Mouse (Mus musculus) embryonic facial prominence, embryonic 11.5 days (tissue): ENCODE measurements at regions not wholly inside any gene's neighbourhood (a gene's known extent, or its start where the extent isn't known, plus 50 kb on each side); places are given as distances from the start of the nearest gene placed in this dataset.

Experiments used
- ATAC-seq: fragments of 200-750 bp; cut with Nextera tagmentation; replicated peaks from 2 replicates; pipeline ENCODE4 v1.8.0; 2017; ENCODE audit warnings: low read depth; ENCODE audit not compliant: insufficient number of reproducible peaks, low FRiP score, low TSS enrichment
- DNase-seq: peaks from one replicate; pipeline ENCODE4 v3.0.0-alpha.2; 2015; ENCODE audit warnings: low spot score
- H3K27ac ChIP-seq: fragments of 300-500 bp; sonication (generic); replicated peaks from 2 replicates; pipeline ENCODE4 v1.5.1; 2014; ENCODE audit warnings: mild to moderate bottlenecking, low read depth, low read length, control low read depth
- H3K27me3 ChIP-seq: fragments of 300-500 bp; sonication (generic); 2 replicates; pipeline ENCODE4 v1.6.1; 2014; ENCODE audit warnings: mild to moderate bottlenecking, low read length, moderate library complexity, mixed read lengths; ENCODE audit not compliant: control insufficient read depth, insufficient read depth
- H3K36me3 ChIP-seq: fragments of 300-500 bp; sonication (generic); replicated peaks from 2 replicates; pipeline ENCODE4 v1.6.1; 2014; ENCODE audit warnings: low read depth, mild to moderate bottlenecking, low read length, moderate library complexity, mixed read lengths; ENCODE audit not compliant: control insufficient read depth, insufficient read depth
- H3K4me1 ChIP-seq: fragments of 300-500 bp; sonication (generic); 2 replicates; pipeline ENCODE4 v1.6.1; 2014; ENCODE audit warnings: low read length, mixed read lengths; ENCODE audit not compliant: control insufficient read depth, insufficient read depth
- H3K4me2 ChIP-seq: fragments of 300-500 bp; sonication (generic); 2 replicates; pipeline ENCODE4 v1.6.1; 2014; ENCODE audit warnings: low read depth, mild to moderate bottlenecking, control low read depth, low read length, moderate library complexity
- H3K4me3 ChIP-seq: fragments of 300-500 bp; sonication (generic); 2 replicates; pipeline ENCODE4 v1.5.1; 2014; ENCODE audit warnings: low read depth, low read length, control low read depth
- H3K9ac ChIP-seq: fragments of 300-500 bp; sonication (generic); replicated peaks from 2 replicates; pipeline ENCODE4 v1.6.1; 2014; ENCODE audit warnings: mild to moderate bottlenecking, control low read depth, low read length
- H3K9me3 ChIP-seq: fragments of 300-500 bp; sonication (generic); replicated peaks from 2 replicates; pipeline ENCODE4 v1.6.1; 2016; ENCODE audit warnings: mild to moderate bottlenecking, low read length, inconsistent platforms, mixed read lengths; ENCODE audit not compliant: control insufficient read depth
- WGBS: fragments of 180-500 bp; shearing (Covaris S2); extraction: QIAGEN DNeasy Blood & Tissue Kit; methylation state at CpG from one replicate; pipeline ENCODE4 v1.1.7; 2014; 5-methylcytosine and 5-hydroxymethylcytosine counted together

GRCm38 (mm10) chr10:26434586-26434985 is 58.8 kb upstream of the L3mbtl3 start:
- no peak overlapping the region for H3K4me3 ChIP-seq
- H3K9me3 ChIP-seq: no peaks in the 10 kb centered on the region
- H3K36me3 ChIP-seq: no peaks in the 10 kb centered on the region
- no peaks in the 10 kb centered on the region for H3K27me3 ChIP-seq
- WGBS: 88% methylated on average over 11 of the region's 11 CpGs
- no peaks in the 10 kb centered on the region for H3K4me1 ChIP-seq
- no peak overlapping the region for H3K9ac ChIP-seq
- DNase-seq (no peak), ATAC-seq (no peak)
- H3K4me2 ChIP-seq: no peak overlapping the region
- H3K27ac ChIP-seq: no peak overlapping the region

GRCm38 (mm10) chr10:26440720-26441119 is 64.9 kb upstream of the L3mbtl3 start:
- Histone ChIP-seq H3K9me3 (no peaks in the 10 kb centered on the region), H3K9ac (no peak overlapping the region), H3K4me2 (no peak overlapping the region), H3K27me3 (no peaks in the 10 kb centered on the region), H3K27ac (no peak overlapping the region), H3K36me3 (no peaks in the 10 kb centered on the region), H3K4me3 (no peak overlapping the region), H3K4me1 (no peaks in the 10 kb centered on the region)
- 91% methylated on average over 1 of the region's 1 CpGs for WGBS
- DNase-seq (no peak), ATAC-seq (no peak)

- ATAC-seq (no peak), DNase-seq (peak; percentile 22)
- H3K36me3 ChIP-seq: no peaks in the 10 kb centered on the region
- no peak overlapping the region for H3K9ac ChIP-seq
- no peaks in the 10 kb centered on the region for H3K4me1 ChIP-seq
- no peaks in the 10 kb centered on the region for H3K9me3 ChIP-seq
- H3K4me3 ChIP-seq: no peak overlapping the region
- no peak overlapping the region for H3K4me2 ChIP-seq
- 42% methylated on average over 4 of the region's 4 CpGs for WGBS
- H3K27me3 ChIP-seq: no peaks in the 10 kb centered on the region
- no peak overlapping the region for H3K27ac ChIP-seq
Observed at GRCm38 (mm10) chr10:26484311-26484710, 108.5 kb upstream of the L3mbtl3 start.

- no peaks in the 10 kb centered on the region for H3K27me3 ChIP-seq
- H3K9ac ChIP-seq: no peak overlapping the region
- WGBS: 89% methylated on average over 5 of the region's 5 CpGs
- no peaks in the 10 kb centered on the region for H3K36me3 ChIP-seq
- no peak overlapping the region for H3K4me3 ChIP-seq
- no peak overlapping the region for H3K27ac ChIP-seq
- no peak for DNase-seq
- ATAC-seq: no peak
- no peaks in the 10 kb centered on the region for H3K9me3 ChIP-seq
- H3K4me2 ChIP-seq: no peak overlapping the region
- H3K4me1 ChIP-seq: no peaks in the 10 kb centered on the region
Observed at GRCm38 (mm10) chr10:26491351-26491750, 115.6 kb upstream of the L3mbtl3 start.

GRCm38 (mm10) chr10:26492146-26492545 is 116.4 kb upstream of the L3mbtl3 start:
- Histone ChIP-seq H3K4me2 (no peak overlapping the region), H3K9ac (no peak overlapping the region), H3K27ac (no peak overlapping the region), H3K4me3 (no peak overlapping the region), H3K4me1 (no peaks in the 10 kb centered on the region), H3K9me3 (no peaks in the 10 kb centered on the region), H3K36me3 (no peaks in the 10 kb centered on the region), H3K27me3 (no peaks in the 10 kb centered on the region)
- ATAC-seq (no peak), DNase-seq (peak; percentile 68)
- WGBS: 52% methylated on average over 11 of the region's 11 CpGs

- no peak overlapping the region for H3K9ac ChIP-seq
- no peaks in the 10 kb centered on the region for H3K27me3 ChIP-seq
- DNase-seq: no peak
- ATAC-seq: no peak
- 82% methylated on average over 13 of the region's 13 CpGs for WGBS
- H3K4me3 ChIP-seq: no peak overlapping the region
- H3K4me1 ChIP-seq: no peaks in the 10 kb centered on the region
- H3K4me2 ChIP-seq: no peak overlapping the region
- no peaks in the 10 kb centered on the region for H3K36me3 ChIP-seq
- no peaks in the 10 kb centered on the region for H3K9me3 ChIP-seq
- H3K27ac ChIP-seq: no peak overlapping the region
Observed at GRCm38 (mm10) chr10:26492856-26493484, 117.2 kb upstream of the L3mbtl3 start.

- 95% methylated on average over 2 of the region's 2 CpGs for WGBS
- Histone ChIP-seq H3K9me3 (no peaks in the 10 kb centered on the region), H3K4me2 (no peak overlapping the region), H3K27me3 (no peaks in the 10 kb centered on the region), H3K36me3 (no peaks in the 10 kb centered on the region), H3K27ac (no peak overlapping the region), H3K4me3 (no peak overlapping the region), H3K4me1 (no peaks in the 10 kb centered on the region), H3K9ac (no peak overlapping the region)
- ATAC-seq (no peak), DNase-seq (no peak)
Observed at GRCm38 (mm10) chr10:26493801-26494200, 118.0 kb upstream of the L3mbtl3 start.

GRCm38 (mm10) chr10:26494380-26494781 is 118.6 kb upstream of the L3mbtl3 start:
- no peak for ATAC-seq
- Histone ChIP-seq H3K36me3 (no peaks in the 10 kb centered on the region), H3K27me3 (no peaks in the 10 kb centered on the region), H3K9me3 (no peaks in the 10 kb centered on the region), H3K4me3 (no peak overlapping the region), H3K4me1 (no peaks in the 10 kb centered on the region), H3K9ac (no peak overlapping the region), H3K27ac (no peak overlapping the region), H3K4me2 (no peak overlapping the region)
- DNase-seq: peak; percentile 61
- 56% methylated on average over 9 of the region's 9 CpGs for WGBS
